Mouse (Mus musculus): ENCODE results near the gene Ppp2r1b. TPM values are rescaled to one million over a fixed set of nuclear protein-coding genes. Genes with fewer than 3 reads are reported as not detected.

Gene Ppp2r1b
- total and polyA plus RNA-seq, 3 experiments = 39.6 to 66.6 (median 42.1) TPM

- in situ Hi-C loops (cut with MboI; ENCODE audit: low pct_ligation_motif_present, low pct_unique_long_range_greater_than_20kb, low sequenced_read_pairs) (loop anchor here (5.0 kb wide), 1 partner anchor 157 kb away; the partner anchor contains the start of gene Sik2), dilution Hi-C loops (cut with MboI; ENCODE audit: extremely low pct_ligation_motif_present, extremely low pct_unique_long_range_greater_than_20kb, low sequenced_read_pairs) (no loop called here)
- no peaks in the 10 kb centered on the region for H3K27me3 ChIP-seq (replicated peaks)
- no peaks in the 10 kb centered on the region for H3K79me2 ChIP-seq (replicated peaks; ENCODE audit: control insufficient read depth, extremely low read depth, insufficient read depth, poor library complexity, severe bottlenecking)
- H3K27ac ChIP-seq (ENCODE audit: insufficient read depth, low read depth) = no peak overlapping the region
- H3K4me1 ChIP-seq (ENCODE audit: control insufficient read depth in 1 of 2, insufficient read depth in 2 of 2) = peaks cover 35 to 42% of the 10 kb centered on the region in 2 experiments
- TF ChIP-seq ZKSCAN1 (IDR thresholded peaks at IDR 0.05; ENCODE audit: borderline replicate concordance, low read depth, low read length) (no peak), RCOR1 (conservative IDR thresholded peaks at IDR 0.05; ENCODE audit: low read depth, low read length) (no peak), USF2 (conservative IDR thresholded peaks at IDR 0.05; ENCODE audit: low read depth, low read length) (no peak), NELFE (IDR thresholded peaks at IDR 0.05; ENCODE audit: low read depth, low read length) (no peak), MAFK (IDR thresholded peaks at IDR 0.05; ENCODE audit: insufficient replicate concordance, low read length) (no peak), E2F4 (IDR thresholded peaks at IDR 0.05; ENCODE audit: insufficient replicate concordance, low read depth, low read length) (no peak), USF1 (IDR thresholded peaks at IDR 0.05; ENCODE audit: low read depth, low read length) (no peak), CHD2 (IDR thresholded peaks at IDR 0.05; ENCODE audit: low read length) (no peak), IRF4 (IDR thresholded peaks at IDR 0.05; ENCODE audit: low read depth, low read length) (no peak), MAX (IDR thresholded peaks at IDR 0.05; ENCODE audit: low read length) (no peak), ZC3H11A (IDR thresholded peaks at IDR 0.05; ENCODE audit: low read depth, low read length) (no peak), POLR2A (IDR thresholded peaks at IDR 0.05; ENCODE audit: low read depth, low read length) (no peak), JUN (IDR thresholded peaks at IDR 0.05; ENCODE audit: insufficient read depth, low read depth, low read length) (no peak)
- H3K4me2 ChIP-seq (ENCODE audit: insufficient read depth, low read depth, poor library complexity, severe bottlenecking) = no peak overlapping the region
- no peak overlapping the region for H3K9ac ChIP-seq (ENCODE audit: insufficient read depth, low read depth)
- H3K4me3 ChIP-seq (replicated peaks in 1 of 3; ENCODE audit: low read depth in 2 of 3, low read length in 2 of 3, poor library complexity in 1 of 3) = no peak overlapping the region
- no peaks in the 10 kb centered on the region for H3K36me3 ChIP-seq (replicated peaks in 1 of 2; ENCODE audit: control insufficient read depth in 1 of 2, insufficient read depth in 1 of 2, low read length in 1 of 2)
- no peaks in the 10 kb centered on the region for H3K9me3 ChIP-seq (replicated peaks; ENCODE audit: low read length)
- no peak for DNase-seq (ENCODE audit: extremely low read depth)
These were observed 5.6 kb downstream of the Ppp2r1b start for GRCm38 (mm10) chr9:50850713-50851112.

GRCm38 (mm10) chr9:50852634-50853349 is 7.7 kb downstream of the Ppp2r1b start:
- H3K4me2 ChIP-seq (ENCODE audit: insufficient read depth, low read depth, poor library complexity, severe bottlenecking) = peak overlapping the region; percentile 70
- peak overlapping the region in 1 of 3 experiments; percentile 46 for H3K4me3 ChIP-seq (replicated peaks in 1 of 3; ENCODE audit: low read depth in 2 of 3, low read length in 2 of 3, poor library complexity in 1 of 3)
- DNase-seq (ENCODE audit: extremely low read depth) = no peak
- H3K79me2 ChIP-seq (replicated peaks; ENCODE audit: control insufficient read depth, extremely low read depth, insufficient read depth, poor library complexity, severe bottlenecking) = peaks cover 10% of the 10 kb centered on the region
- H3K9me3 ChIP-seq (replicated peaks; ENCODE audit: low read length) = no peaks in the 10 kb centered on the region
- no peaks in the 10 kb centered on the region for H3K27me3 ChIP-seq (replicated peaks)
- in situ Hi-C loops (cut with MboI; ENCODE audit: low pct_ligation_motif_present, low pct_unique_long_range_greater_than_20kb, low sequenced_read_pairs) = loop anchor here (5.0 kb wide), 1 partner anchor 155 kb away; the partner anchor contains the start of gene Sik2
- peak overlapping the region; percentile 95 for H3K27ac ChIP-seq (ENCODE audit: insufficient read depth, low read depth)
- dilution Hi-C loops (cut with MboI; ENCODE audit: extremely low pct_ligation_motif_present, extremely low pct_unique_long_range_greater_than_20kb, low sequenced_read_pairs) = no loop called here
- H3K4me1 ChIP-seq (ENCODE audit: control insufficient read depth in 1 of 2, insufficient read depth in 2 of 2) = peaks cover 28 to 40% of the 10 kb centered on the region in 2 experiments
- H3K36me3 ChIP-seq (replicated peaks in 1 of 2; ENCODE audit: control insufficient read depth in 1 of 2, insufficient read depth in 1 of 2, low read length in 1 of 2) = no peaks in the 10 kb centered on the region
- peak overlapping the region; percentile 55 for H3K9ac ChIP-seq (ENCODE audit: insufficient read depth, low read depth)
- TF ChIP-seq MYC (IDR thresholded peaks at IDR 0.05; ENCODE audit: low read depth, low read length) (peak; percentile 36; the same call in 1 of the 2 replicates), EP300 (IDR thresholded peaks at IDR 0.05; ENCODE audit: low read length) (peak; percentile 60; the same call in 1 of the 2 replicates), ZMIZ1 (IDR thresholded peaks at IDR 0.05; ENCODE audit: low read depth, low read length) (0 out of 2 replicates have a peak, but pooled peaks have one; percentile 42), SIN3A (IDR thresholded peaks at IDR 0.05; ENCODE audit: low read length) (peak; percentile 59; the same call in 1 of the 2 replicates), JUND (conservative IDR thresholded peaks at IDR 0.05; ENCODE audit: low read depth, low read length) (peak; percentile 51; the same call in 1 of the 2 replicates), GABPA (IDR thresholded peaks at IDR 0.05; ENCODE audit: insufficient replicate concordance, low read depth, low read length) (no peak), RAD21 (IDR thresholded peaks at IDR 0.05; ENCODE audit: low read depth, low read length) (peak; percentile 23), ETS1 (conservative IDR thresholded peaks at IDR 0.05; ENCODE audit: low read depth, low read length) (peak; percentile 59), ZNF384 (IDR thresholded peaks at IDR 0.05; ENCODE audit: low read depth, low read length) (peak; percentile 15), UBTF (IDR thresholded peaks at IDR 0.05; ENCODE audit: low read depth, low read length) (peak; percentile 69; the same call in 1 of the 2 replicates), CHD1 (IDR thresholded peaks at IDR 0.05; ENCODE audit: low read depth, low read length) (peak; percentile 98), CTCF (conservative IDR thresholded peaks at IDR 0.05 in 1 of 2, IDR thresholded peaks at IDR 0.05 in 1 of 2; ENCODE audit: low read depth in 2 of 2, low read length in 2 of 2) (peak in 1 of 2 experiments; percentile 58; a peak in 2 of 4 replicates), RCOR1 (conservative IDR thresholded peaks at IDR 0.05; ENCODE audit: low read depth, low read length) (no peak), USF2 (conservative IDR thresholded peaks at IDR 0.05; ENCODE audit: low read depth, low read length) (no peak), ELF1 (IDR thresholded peaks at IDR 0.05; ENCODE audit: low read depth, low read length) (peak; percentile 54; the same call in 1 of the 2 replicates), CHD2 (IDR thresholded peaks at IDR 0.05; ENCODE audit: low read length) (no peak), SMC3 (IDR thresholded peaks at IDR 0.05; ENCODE audit: low read depth, low read length) (peak; percentile 14; the same call in 1 of the 2 replicates), ZKSCAN1 (IDR thresholded peaks at IDR 0.05; ENCODE audit: borderline replicate concordance, low read depth, low read length) (no peak), MEF2A (IDR thresholded peaks at IDR 0.05; ENCODE audit: borderline replicate concordance, low read depth, low read length) (peak; percentile 59), MAZ (IDR thresholded peaks at IDR 0.05; ENCODE audit: low read depth, low read length) (no peak; the same call in 1 of the 2 replicates), ZC3H11A (IDR thresholded peaks at IDR 0.05; ENCODE audit: low read depth, low read length) (no peak), PAX5 (IDR thresholded peaks at IDR 0.05; ENCODE audit: low read length) (no peak)
